Mouse (Mus musculus) cerebellum, adult 2 months (tissue): ENCODE measurements around the gene Tmem181a.
"Not testable (repeated sequence)": the region's sequence is repeated elsewhere in the genome, so short reads cannot be mapped to it uniquely, and the experiment has no call there.

Source experiments
- CTCF ChIP-seq: fragments of 200-500 bp; IDR thresholded peaks from 2 replicates; pipeline ENCODE4 v1.5.1; 2011; ENCODE audit warnings: low read depth, mild to moderate bottlenecking, control low read depth, low read length, moderate library complexity, borderline replicate concordance; ENCODE audit not compliant: insufficient read depth
- POLR2A ChIP-seq: fragments of 200-500 bp; IDR thresholded peaks from 2 replicates; pipeline ENCODE4 v1.6.1; 2011; ENCODE audit warnings: low read length, control low read depth, borderline replicate concordance; ENCODE audit not compliant: insufficient read depth

DNA sequence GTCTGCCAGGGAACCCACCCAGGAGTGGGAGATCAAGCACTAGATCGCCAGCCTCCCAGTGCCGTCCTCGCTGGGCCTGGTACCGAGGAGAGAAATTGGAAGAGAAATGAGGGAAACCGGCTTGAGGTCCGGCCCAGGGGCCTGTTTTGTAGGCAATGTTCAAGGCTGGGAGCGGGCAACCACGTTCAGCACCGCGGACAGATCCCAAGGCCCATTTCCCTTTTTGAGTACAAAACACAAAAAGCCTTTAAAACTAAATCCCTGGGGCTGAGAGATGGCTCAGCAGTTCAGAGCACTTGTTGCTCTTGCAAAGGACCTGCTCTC is 65.1 kb downstream of the Tmem181a start:
- not testable (repeated sequence) for TF ChIP-seq CTCF, POLR2A
